Mouse (Mus musculus) WW6 (cell line): ENCODE data around the gene Cryl1.

ENCODE experiments used
- DNase-seq: peaks from one replicate; pipeline ENCODE4 v3.0.0-alpha.2; 2013; ENCODE audit warnings: low read depth, low spot score

Gene Cryl1

GRCm38 (mm10) chr14:57372348-57373102 lies 25.8 kb downstream of the Cryl1 start:
- DNase-seq, result peak; percentile 43

- DNase-seq, result no peak
These were observed 31.0 kb downstream of the Cryl1 start for GRCm38 (mm10) chr14:57367327-57367726.

DNA sequence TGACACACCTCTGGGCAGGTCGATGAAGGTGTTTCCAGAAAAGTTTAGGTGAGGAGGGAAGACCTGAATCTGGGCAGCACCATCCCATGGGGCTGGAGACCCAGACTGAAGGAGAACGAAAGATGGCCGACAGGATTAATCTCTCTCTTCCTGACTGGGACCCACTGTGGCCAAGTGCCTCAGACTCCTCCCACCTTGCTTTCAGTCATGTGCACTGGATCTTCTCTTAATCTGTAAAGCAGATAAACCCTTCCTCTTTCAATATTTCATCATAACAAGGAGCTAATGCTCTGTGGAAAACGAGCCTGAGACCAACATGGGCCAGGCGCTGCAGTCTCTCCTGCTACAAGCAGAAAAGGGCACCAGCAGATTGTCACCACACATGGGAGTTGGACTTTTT lies 31.6 kb downstream of the Cryl1 start:
- no peak for DNase-seq

DNA sequence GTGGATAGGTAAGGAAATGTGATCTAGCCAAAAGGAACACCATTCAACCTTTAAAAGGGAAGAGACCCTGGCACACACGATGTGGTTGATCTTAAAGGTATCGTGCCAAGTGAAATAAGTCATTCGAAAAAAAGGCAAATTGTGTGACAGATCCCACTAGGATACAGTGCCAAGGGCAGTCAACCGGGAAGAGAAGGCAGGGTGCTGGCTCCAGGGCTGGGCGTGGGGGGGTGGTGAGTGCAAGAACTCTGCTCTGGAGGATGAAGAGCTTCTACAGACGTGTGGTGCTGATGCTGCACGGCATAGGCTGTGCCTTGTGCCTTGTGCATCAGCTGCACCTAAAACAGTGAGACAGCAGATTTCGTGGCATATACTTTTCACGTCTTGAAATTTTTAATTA lies 33.0 kb downstream of the Cryl1 start:
- no peak for DNase-seq

GRCm38 (mm10) chr14:57363833-57364232 lies 34.5 kb downstream of the Cryl1 start:
- no peak for DNase-seq

DNA sequence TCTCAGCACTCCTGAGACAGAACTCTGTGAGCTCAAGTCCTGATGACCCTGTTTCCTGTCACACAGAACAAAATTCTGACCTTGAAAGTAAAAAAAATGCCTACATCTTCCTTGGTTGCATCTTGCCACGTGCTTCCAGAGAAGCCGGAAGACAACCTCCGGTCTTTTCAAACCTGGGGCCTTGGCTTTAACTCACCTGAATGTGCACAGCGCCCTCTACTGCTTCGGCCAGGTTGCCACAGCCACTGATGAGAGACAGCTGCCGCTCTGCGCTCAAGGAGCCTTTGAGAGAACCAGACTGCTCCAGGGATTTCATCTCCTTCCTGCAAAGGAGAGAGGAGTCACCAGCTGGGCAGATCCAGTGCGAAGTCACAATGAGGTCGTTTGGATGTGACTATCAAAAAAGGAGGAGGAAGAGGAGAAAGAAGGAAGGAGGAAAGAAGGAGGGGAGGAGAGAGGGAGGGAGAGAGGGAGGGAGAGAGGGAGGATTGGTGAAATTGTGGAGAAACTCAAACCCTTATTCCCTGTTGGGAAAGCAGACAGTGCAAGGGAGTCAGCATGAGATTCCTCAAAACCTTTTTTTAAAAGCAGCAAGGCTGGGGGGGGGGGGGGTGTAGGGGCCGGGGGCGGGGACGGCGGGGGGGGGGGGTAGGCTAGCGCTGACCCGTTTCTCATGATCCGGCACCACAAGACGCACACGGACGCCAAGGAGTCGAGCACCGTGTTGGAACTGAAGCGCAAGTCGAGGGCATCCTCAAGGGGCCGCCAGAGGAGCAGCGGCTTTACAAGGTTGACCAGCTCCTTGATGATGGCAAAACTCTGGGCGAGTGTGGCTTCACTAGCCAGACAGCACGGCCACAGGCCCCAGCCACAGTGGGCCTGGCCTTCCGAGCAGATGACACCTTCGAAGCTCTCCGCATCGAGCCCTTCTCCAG lies 35.3 kb downstream of the Cryl1 start:
- peak; percentile 59 for DNase-seq

DNA sequence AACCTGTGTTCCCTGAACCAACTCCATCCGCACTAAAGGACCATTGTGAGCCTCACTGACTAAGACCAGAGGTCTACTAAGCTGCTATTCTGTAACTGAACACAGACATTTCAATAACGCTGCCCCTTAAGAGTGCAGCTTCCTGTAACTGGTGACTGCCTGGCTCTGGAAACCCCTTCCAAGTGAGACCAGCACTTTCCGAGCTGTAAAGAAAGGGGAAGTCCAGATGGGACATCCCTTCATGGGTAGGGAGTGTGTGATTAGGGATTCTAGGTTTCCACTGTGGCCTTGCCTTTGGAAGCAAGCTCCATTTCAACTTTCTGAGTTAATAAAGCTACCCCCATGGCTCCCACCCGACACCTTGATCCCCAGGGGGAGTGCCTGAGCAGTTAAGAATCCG lies 41.3 kb downstream of the Cryl1 start:
- no peak for DNase-seq

GRCm38 (mm10) chr14:57351521-57352235 lies 46.7 kb downstream of the Cryl1 start:
- DNase-seq, result no peak

DNA sequence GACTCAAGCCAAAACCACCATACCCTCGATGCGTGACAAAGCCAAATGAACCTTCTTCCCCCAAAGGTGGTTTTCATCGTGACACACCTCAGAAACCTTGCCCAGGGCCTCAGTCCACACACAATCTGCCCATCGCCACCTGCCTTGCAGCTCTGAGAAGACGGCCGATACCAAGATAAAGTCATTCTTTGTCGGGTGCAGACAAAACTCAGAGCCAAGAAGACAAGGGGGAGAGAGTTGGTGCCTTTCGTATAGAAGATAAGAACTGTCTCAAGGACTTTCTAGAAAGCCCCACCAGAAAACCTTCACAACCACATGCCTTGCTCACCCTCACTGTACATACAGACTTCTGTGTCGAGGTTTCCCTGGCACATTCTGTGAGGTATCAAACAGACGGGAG lies 48.4 kb downstream of the Cryl1 start:
- DNase-seq, result no peak

DNA sequence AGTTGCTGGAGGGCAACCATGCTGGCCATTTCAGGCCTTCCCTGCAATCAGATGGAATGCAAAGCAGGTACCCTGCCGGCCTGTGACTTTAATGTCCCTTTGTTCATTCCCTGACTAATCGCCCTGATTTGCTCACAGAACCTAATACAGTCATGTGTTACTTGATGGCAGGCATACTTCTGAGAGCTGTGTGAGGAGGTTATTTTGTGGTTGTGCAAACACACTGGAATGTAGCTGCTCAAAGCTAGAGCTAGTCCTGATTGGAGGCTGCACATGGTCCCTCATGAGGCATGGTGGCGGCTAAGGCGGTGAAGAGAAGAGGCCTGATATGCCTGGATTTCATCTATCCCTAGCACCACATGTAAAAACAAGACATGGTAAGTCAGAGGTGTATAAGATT lies 50.2 kb downstream of the Cryl1 start:
- DNase-seq, result no peak

DNA sequence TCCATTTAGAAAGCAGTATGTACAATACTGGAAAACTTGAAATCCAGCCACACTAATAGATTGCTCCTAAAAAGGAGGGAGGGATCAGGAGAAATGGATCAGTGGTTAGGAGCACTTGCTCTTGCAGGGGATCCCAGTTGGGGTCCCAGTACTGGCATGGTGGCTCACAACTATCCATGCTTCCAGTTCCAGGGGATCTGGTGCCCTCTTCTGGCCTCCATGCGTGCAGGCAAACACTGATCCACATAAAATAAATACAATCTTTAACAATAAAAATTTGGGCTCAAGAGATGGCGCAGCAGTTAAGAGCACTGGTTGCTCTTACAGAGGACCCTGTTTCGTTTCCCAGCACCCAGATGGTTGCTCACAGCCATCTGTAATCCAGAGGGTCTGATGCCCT lies 52.2 kb downstream of the Cryl1 start:
- DNase-seq, result no peak

- DNase-seq, result no peak
These were observed 53.4 kb downstream of the Cryl1 start for GRCm38 (mm10) chr14:57344781-57345492.

DNA sequence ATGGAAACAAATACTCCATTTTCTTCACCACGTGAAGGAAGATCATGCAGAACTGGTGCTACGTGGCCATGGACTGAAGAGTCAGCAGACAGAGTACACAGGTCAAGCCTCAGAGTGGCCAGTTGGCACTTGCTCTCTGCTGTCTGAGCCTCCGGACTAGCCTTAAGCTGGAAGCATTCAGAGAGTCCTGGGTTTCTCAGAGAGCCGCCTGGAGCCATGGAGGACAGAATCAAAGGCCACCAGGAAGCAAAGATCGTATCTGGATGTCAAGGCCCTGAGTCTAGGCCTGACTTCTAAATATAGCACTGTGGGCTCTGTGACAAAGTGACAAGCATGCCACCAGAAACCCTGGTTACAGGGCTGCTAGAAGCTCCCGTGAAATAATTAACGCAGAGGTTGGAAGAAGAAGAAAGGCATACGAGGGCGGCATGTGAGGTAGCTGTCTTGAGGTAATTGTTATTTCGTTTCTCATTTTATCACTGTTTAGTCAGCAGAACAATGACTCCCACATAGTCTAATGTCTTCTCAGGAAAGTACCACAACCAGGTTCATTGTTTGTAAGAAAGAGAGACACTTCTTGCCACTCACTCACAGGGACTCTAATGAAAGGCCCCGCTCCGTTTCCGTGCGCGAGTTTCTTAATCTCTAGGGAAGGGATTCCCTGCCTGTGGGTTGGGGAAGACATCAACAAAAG lies 55.1 kb downstream of the Cryl1 start:
- DNase-seq, result no peak

DNA sequence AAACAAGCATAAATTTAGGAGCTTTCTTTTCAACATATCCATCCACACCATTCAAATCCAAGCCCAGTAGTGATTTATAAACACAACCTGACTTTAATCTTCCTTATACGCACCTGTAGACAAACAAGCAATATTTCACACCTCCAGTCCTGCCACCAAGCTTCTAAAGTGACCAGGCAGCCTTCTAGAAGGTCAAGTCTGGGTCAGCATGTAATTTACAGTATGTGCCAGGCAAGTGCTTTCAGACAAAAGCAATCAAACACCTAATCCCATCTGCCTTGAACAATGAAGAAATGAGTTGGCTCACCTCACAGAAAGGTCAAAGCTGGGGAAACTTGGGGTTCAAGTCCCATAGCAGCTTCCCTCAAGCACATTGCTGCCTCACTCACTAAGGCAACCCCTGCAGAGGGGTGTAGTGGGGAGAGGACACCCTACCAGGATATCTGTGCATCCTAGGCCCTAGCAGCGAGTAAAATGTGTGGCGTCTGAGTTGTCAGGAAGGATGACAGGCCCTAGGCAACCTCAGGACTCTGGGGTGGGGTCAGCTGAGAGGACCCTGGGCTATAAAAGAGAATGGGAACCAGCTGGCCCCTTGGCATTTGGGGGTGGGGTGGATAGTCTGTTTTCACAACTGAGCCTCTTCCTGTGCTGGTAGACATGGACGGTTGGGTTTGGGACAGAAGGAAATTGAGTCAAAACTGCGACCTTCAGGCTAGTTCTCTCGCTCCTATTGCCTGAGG lies 55.8 kb downstream of the Cryl1 start:
- DNase-seq, result no peak

GRCm38 (mm10) chr14:57338666-57339065 lies 59.7 kb downstream of the Cryl1 start:
- no peak for DNase-seq

DNA sequence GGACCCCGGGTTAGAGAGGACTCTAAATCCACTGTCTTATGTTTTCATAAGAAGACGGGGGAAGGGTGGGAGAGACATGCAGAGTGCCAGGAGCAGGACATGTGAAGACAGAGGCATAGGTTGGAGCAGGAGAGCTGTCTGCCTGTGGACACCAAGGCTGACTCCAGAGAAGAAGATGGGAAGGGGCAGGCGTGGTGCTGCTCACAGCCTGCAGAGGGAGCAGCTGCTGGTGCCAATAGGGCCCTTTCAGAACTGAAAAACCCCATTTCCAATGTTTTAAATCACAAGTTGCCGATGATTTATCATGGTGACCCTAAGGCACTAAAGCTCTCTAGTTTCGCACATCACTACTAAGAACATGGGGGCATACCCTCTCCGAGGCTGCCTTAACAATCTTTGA lies 63.5 kb downstream of the Cryl1 start:
- DNase-seq, result no peak

- no peak for DNase-seq
These were observed 65.8 kb downstream of the Cryl1 start for GRCm38 (mm10) chr14:57332503-57332902.

GRCm38 (mm10) chr14:57331097-57331496 lies 67.2 kb downstream of the Cryl1 start:
- DNase-seq, result no peak

DNA sequence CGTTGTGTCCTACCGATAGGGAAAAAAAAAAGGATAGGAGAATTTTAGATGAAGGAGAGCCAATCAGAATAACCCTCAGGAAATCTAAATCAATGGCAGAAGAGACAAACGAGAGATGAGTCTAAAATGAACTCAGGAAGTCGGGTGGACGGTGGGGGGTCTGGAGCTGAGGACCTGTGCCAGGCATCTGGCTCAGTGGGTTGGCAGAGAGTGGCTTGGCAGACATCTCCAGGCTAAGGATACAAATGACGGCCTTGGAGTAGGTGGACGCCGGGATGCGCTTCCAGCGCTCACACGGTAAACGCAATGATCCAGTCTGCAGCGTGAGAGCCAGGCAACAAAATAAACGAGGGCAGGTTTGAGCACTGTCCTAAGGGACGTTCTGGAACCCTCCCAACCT lies 68.7 kb downstream of the Cryl1 start:
- DNase-seq, result no peak

GRCm38 (mm10) chr14:57326771-57327170 lies 71.6 kb downstream of the Cryl1 start:
- no peak for DNase-seq
